Mouse (Mus musculus) adrenal gland, adult 18-20 months (tissue): Measurements from ENCODE around the gene Yars. TPM values are rescaled to one million over a fixed set of nuclear protein-coding genes. Genes with fewer than 3 reads are reported as not detected.

Experiments used
- DNase-seq, 2 experiments: peaks; one replicate each; pipeline ENCODE4 v3.0.0; 2021 to 2022; ENCODE audit warnings: low spot score in 2 of 2
- total RNA-seq, 2 experiments: library from RNA; stranded (reverse); gene quantifications; 1 replicate in 1 of 2; 2 replicates in 1 of 2; pipeline ENCODE4 v1.2.3; 2021

Gene Yars
- total RNA-seq, 2 experiments from 2014 or later = 77.3 to 77.4 TPM

DNA sequence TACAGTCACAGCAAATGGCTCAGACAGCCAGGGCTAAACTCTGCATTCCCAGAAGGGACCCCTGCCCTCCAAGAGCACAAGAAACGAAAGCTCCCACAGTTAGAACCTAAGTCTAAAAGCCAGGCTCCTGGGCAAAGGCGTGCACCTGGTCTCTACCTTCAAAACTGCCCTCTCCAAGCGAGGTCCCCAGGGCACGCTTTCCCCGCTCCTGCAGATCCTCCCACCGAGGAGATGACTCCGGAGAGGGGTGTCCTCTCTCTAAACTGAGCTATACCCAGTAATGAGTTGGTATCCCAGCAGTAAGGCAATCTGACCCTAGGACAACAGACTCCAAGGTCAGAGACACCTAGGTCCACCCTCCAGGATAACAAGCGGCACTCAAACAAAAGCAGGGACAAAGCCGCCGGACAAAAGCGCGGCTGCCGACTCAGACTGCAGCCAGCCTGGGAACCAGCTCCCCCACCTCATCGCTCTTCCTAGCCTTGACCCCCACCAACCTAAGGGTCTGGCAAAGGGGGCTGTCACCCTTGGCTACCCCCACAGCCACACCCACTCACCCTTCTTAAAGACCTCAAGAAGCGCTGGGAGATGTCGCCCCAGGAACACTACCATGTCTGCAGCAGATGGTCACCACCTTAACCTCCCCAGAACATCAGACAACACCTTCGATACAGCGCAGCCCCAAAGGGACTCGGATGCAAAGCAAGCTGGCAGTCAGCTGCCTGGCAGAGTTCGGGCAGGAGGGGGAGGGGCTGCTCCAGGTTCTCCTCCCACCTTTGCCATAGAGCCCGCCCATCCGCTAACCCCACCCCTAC is 37.8 kb downstream of the Yars start:
- DNase-seq = no peak

DNA sequence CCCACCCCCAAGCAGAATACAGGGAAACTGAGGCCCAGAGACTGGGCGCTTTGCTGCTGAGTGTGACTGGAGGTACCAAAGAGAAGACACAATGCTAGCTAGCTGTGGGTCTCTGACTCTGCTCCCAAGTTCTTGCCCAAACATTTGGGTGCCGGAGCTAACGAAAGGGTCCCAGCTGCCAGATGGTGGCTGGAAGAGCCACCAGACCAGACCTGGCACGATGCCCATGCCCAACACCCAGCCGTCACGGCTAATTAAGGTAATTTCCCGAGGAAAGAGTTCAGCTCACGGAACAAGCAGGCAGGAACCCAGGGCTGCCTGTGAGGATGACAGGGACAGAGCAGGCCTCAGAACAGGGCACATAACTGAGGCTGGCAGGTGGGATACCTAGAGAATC is 38.4 kb downstream of the Yars start:
- DNase-seq = no peak

DNA sequence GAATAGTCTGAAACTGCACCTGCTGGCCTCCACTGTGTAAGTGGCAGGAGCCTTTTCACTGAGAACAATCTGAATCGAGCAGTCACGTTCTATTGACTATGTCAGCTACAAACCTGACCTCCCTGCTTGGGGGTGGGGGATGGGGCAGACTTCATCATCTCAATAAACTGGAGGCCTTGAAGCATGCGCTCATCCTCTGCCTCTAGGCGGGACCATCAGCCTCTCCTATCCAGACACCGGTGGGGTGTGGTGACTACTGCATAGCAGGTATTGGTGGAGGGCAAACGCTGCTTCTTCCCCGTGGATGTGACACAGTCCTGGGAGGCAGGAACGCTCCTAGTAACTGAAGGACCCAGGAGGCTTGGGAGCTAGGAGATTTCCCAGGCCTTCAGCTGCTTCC is 41.4 kb downstream of the Yars start:
- no peak for DNase-seq

DNA sequence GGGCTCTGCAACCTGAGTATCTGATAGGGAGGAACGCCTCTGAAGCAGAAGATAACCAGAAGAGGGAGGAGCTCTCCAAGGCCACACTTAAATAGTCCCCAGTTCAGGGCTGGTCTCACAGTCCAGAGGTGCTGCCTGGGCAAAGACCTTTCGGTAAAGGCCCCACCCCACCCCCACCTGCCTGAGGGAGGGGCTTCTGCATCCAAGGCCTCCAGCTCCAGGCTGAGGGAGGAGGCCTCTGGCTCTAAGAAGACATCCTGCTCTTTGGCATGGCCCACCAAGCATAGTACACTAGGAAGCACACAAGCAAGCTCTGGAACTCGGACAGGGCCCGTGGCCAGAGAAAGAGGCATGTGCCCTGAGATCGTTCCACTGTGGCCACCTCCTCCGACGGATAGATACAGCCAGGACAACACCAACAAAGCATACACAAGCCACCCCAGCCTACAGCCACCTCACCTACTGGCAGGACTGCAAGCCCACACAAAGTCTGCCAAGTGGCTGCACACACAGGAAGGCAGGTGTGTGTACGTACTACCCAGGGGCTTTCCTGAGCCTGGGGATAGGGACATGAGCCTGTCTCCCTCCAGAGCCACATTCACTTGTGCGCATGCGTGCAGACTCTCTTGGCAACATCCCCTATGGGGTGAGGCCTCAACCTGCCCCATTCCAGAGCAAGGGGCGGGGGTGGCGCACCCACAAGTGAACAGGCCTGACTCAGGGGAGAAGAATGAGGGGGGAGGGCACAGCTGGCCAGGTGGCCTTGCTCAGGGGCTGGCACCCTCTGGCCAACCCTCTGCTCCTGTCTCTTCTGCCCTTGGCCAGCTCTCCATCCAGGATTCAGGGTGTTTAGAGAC is 42.3 kb downstream of the Yars start:
- peak in 1 of 2 experiments; percentile 56 for DNase-seq

DNA sequence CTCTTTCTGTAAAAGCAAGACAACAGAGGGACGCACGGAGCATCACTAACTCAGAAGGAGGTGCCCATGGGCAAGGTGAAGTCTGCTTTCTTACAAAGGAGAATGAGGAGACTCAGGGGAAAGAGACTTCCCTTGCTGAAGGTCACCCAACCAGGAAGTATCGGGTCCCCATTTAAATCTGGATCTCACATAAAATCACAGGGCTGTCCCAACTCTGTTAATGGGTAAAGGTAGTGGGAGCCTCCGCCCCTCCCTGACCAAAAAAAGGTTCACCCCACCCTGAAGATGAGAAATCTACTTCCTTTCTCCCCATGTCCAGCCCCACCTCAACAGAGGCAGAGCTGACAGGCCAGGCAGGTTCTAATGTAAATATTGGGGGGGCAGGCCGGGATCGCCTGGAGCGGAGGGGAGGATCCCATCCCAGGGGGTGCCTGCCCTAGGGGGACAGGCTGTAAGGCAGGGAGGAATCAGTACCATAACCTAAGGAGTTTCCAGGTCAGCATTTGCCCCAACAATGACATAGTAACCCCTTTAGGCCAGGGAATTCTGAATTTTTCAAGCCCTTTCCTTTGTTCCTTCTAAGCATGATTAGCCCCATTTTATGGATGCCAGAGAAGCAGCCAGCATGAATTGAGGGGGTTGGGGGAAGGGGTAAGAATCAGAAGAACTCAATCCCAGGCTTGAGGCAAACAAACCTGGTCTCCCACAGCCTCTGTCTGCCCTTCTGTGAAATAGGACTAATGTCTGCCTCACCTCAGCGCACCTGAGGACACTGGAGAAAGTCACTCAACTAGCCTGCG is 43.2 kb downstream of the Yars start:
- no peak for DNase-seq

DNA sequence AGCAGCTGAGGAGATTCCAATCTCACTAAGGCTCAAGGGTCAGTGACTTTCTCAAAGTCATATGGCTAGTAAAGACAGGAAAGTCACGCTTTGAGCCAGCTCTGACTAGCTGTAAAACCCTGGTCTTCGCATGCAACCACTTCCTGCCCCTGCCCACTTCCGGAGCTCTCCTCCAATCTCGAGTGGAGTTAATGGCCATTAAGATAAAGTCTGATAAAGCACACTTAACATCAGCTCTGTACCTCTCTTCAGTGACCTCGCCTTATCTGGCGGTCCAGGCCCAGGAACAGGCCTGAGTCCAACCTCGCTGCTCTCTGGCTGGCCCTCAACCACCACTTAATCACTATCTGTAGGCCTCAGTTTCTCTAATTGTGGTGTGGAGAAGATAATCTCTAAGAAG is 44.9 kb downstream of the Yars start:
- DNase-seq = no peak

DNA sequence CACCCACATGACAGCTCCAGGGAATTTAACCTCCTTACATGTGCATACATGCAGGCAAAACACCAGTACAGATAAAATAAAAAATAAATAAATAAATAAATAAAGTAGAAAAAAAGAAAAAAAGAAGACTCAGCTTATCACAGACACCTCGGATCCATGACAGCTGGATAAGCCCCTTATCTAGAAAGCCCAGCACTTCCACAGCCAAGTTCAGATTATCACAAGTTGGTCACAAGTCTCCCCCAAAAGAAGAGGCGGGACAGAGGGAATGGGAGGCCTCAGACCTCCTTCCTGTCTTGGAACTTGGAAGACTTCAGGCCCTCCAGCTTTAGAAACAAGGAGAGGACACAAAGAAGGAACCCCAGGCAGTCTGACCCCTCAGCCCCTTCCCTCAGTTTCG is 45.6 kb downstream of the Yars start:
- no peak for DNase-seq

DNA sequence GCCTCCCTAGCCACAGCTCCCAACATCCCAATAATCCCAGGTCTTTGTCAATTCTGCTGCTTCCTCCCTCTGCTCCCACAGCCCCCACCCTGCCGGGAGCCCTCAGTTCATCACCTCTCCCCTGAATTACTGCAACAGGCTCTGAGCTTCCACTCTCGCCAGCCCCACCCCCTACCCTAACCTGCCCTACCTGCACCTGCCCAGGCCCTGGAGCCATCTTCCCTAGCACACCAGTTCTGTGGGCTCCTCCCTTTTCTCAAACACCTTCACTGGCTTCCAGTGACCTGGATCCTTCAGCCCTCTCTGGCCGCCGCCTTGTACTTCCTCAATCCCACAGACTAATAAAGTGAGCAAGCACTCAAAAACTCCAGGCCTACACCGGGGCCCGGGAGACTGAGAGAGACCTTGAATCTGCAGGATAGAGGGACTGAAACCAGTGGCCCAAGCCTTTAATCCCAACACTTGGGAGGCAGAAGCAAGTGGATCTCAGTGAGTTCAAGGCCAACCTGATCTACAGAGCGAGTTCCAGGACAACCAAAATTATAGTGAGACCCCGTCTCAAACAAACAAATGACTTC is 46.8 kb downstream of the Yars start:
- no peak for DNase-seq

DNA sequence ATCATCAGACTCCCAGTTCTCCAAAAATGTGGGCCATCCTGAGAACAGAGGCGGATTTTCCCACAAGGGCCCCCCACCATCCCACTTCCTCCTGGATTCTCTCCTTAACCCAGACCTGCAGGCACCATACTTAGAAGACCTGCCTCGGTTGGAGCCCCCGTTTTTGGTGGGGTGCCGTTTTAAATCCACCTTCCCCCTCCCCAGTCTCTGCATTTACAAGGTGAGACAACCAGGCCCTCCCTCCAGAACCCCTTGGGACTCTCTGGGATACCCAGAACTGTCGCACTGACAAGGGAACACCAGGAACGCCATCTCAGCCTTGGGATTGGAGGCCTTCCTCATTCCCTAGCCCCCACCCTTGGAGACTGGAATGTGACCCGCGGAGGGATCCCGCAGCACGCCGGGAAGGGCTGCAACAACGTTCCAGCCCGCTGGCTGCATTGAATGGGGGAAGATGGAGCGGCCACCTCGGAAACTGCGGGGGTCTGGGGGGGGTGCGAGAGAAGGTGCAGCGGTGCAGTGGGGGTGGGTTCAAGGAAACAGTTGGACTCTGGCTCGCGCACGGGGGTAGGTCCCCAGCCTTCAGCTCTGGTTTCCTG is 48.4 kb downstream of the Yars start:
- no peak for DNase-seq

DNA sequence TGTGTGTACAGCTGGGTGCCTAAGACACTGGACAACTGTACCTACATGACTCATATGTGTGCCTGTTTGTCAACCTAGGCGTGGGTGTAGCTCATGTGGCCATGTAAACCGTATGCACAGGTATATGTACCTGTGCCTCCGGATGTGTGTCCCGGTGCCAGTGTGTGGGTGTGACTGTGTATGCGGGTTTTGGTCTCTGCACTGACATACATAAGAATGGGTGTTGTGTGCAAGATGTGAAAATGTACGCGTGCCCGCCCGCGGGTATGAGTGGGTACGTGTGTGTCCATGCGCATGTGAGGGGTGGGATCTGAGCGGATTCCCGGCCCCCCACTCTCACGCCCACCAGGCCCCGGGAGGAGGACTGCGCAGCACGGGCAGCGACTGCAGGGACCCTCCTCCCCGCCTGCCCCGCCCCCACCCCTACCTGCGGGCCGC is 49.0 kb downstream of the Yars start:
- no peak for DNase-seq

DNA sequence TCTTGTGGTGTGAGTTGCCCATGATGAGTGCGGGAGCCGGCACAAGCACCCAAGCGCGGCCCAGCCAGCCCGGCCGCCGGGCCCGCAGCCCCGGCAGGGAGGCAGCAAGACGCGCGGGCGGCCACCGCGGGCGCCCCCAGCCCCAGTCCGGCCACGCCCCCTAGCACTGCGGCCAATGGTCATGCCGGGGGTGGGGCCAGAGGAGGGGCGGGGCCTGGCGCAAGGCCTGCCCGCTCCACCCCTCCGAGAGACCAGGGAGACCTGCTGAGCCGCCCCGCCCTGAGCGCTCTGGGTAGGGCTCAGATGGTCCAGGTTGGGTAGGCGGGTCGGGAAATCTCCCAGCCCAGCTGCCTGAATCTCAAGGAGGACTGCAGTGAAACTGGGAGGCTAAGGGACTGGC is 49.5 kb downstream of the Yars start:
- peak; percentile 60 to 62 for DNase-seq

DNA sequence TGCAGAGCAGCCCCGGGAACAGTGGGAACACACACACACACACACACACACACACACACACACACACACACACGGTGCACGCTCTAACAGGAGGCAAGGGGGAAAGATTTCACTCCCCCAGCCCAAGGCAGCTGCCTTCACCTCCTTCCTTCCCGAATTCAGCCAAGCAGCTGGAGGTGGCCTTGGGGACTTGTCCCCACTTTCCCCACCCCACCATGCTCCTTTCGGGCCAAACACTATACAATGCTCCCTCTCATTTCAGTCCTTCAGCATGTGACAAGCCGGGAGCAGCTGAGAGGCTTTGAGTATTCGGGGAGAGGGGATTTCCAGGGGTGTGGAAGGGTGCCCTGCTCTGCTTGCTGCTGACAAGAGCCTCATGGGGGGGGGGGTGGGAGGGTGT is 52.3 kb downstream of the Yars start:
- no peak for DNase-seq

DNA sequence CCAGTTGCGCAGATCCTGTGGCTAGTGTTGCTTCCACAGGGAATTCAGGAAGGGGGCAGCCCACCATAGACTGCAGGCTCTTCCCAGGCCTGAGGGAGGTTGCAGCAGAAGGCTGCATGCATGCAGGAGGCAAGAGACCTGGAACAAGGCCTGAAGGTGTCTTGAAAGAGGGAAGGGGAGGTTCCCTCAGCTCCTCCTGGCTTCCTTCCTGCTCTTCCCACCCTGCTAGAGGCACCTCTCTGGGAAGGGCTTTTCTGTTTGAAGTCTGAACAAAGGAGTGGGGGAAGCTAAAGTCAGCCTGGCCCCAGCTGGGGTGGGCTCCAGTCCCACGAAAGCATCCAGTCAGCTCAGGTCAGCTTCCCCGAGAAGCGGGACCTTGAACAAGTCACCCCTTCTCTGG is 52.8 kb downstream of the Yars start:
- DNase-seq = no peak

DNA sequence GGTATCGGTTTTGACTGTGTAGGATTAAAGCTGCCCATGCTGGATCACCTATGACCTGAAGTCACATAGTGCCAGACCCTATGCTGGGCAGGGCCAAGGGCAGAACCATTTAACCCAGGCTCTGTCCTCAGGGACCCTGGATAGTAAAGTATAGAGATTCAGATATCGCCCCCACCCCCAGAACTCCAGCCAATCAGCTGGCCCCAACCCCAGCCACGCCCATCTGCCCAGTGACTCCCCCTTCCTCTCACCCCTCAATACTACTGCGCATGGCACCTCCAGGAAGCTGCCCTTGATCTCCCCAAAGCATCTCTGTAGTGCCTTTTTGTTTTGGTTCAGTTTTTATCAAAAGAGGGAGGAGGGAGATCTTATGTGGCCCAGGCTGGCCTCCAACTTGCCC is 53.2 kb downstream of the Yars start:
- DNase-seq = no peak

DNA sequence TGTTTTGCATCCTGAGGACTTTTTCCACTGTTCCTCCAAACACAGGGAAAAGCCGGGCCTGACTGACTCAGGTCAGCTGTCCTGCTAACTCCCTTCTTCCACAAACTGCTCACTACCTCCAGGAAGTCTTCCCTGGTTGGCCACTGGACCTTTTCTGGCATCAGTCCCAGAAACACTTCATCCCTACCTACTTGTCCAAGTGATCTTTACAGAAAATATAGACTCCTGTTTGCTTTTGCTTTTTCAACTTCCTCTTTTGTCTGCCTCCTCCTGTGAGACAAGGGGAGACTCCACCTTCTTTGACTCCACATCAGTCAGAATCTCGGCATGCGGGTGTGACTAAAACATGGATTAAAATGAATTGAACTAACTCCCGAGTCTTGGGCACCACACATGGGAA is 55.2 kb downstream of the Yars start:
- no peak for DNase-seq

DNA sequence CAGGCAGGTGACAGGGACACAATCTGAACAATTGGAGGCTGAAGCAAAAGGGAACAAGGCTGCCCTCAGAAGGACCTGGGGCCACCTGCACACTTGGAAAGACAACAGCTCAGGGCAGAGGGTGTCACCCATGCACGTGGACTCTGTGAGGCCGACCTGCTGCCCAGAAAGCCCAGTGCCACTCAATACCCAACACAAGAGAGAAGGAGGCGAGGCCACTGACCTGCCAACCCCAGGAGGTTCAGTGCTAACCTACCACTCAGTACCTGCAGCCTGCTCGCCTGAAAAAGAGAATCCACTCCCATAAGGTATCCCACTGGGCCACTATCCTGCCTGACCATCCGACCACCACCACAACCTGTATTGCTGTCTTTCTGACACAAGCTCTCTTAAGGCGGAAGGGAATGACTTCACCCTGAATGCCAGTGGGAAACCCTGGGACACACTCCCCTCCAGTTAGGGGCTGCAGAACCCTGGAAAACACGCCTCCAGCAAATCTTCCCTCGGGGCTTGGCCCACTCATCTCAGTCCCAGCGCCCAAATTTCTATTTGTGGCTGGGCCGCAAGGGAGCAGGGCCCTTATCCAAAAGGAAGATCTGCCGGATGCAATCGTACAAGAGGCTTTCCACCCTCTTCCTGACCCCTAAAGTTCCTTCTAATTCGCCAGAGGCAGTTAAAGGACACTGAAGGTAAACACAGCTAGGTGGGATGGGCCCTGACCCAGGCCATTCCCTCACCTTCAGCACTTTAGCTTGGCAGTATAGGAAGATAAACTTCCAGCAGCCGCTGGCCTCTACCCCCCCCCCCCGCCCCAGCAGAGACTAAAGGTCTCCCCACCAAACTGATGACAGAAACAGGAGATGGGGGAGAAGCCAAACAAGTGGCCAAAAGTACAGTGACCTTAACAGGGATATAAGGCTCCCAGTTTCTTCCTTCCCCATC is 57.1 kb downstream of the Yars start:
- DNase-seq = no peak

DNA sequence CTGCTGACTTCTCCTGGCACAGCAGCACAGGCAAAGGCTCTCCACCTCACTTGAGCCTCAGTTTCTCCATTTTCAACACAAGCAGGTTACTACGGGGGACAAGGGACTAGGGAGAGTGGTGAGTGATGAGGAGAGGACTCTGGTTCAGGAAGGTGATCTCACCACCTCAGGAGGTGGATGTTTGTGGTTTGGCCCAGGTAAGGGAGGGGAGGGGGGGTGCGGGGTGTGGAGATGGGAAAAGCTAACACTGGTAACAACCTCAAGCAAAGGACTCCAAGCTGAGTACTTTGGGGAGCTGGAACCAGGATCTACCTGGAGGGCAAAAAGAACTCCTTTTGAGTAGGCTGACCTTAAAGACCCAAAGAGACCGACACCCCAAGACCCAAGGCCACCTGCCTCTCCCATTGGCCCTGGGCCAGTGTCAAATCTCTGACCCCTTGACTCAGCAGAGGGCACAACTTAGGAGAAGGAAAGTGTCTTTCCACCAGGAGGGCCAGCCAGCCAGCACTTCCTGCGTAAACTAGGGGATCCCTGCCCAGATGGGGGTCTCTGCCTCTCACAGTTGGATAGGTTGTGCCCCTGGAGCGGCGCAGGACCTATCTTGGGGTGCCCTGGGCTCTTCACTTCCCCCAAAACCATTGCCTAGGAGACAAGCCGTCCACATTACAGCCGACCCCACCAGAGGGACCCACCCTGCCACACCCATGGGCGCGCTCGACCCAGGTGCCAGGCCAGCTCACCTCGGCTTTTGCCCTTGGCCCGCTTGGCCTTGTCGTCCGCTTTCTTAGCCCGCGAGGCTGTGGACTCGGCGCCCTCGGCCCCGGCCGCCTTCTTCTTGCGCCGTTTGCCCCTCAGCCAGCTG is 58.1 kb downstream of the Yars start:
- DNase-seq = no peak

DNA sequence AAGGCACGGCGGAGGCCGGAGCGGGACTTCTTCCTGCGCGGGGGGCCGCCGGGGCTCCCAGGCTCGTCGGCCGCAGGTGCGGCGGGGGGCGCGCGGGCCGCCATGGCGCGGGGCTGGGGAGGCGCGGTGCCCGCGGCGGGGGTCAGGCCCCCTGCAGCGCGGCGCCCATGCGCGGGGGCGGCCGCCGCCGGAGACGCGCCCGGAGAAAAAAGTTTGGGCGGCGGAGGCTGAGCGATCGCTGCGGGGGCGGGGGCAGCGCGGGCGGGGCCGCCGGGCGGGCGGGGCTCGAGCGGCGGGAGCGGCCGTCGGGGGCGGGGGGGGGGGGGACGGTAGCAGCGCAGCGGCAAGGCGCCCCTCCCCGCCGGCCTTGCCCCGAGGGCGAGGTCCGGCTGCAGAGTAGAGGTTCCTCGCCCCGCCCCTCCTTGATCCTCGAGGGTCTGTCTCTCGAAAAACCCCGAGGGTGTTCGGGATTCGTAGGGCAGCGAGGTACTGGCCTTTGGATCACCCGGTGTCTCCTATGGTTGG is 58.7 kb downstream of the Yars start:
- DNase-seq = peak in 1 of 2 experiments; percentile 55
